Mouse (Mus musculus) R1 (cell line): ENCODE data around the gene Trappc12.

Experiments used
- DNase-seq: peaks from one replicate; pipeline ENCODE4 v3.0.0-alpha.2; 2018; ENCODE audit warnings: low read depth, low spot score

The Trappc12 gene

DNA sequence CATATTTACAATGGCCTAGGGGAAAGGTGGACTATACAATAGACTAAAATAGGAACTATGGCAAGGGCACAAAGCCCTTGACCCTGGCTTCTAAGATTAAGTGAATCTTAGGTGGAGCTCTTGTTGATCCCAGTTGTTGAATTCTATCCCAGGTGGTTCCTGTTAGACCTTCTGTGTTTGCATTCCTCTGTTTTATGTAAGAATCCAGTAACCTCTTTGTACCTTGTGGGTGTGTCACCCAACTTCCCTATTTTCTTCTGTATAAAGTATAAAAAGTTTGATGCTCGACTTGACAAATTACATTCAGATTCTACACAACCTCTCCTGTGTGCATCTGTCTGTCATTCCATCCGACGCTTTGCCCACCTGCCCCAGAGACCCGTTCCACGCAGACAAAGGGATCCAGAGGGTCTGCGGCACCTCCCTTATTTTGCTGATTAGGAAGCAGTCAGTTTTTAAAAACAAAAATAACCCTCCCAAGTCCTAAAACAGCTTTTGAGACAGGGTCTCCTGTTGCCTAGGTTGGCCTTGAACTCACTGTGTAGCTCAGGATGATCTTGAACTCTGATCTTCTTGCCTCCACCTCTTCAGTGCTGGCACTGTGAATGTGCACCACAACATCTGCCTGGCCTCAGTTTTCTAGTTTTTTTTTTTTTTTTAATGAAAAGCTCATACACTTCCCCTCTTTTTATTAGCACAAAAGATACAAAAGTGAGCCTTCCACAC is 16.6 kb downstream of the Trappc12 start:
- DNase-seq = peak; percentile 82

DNA sequence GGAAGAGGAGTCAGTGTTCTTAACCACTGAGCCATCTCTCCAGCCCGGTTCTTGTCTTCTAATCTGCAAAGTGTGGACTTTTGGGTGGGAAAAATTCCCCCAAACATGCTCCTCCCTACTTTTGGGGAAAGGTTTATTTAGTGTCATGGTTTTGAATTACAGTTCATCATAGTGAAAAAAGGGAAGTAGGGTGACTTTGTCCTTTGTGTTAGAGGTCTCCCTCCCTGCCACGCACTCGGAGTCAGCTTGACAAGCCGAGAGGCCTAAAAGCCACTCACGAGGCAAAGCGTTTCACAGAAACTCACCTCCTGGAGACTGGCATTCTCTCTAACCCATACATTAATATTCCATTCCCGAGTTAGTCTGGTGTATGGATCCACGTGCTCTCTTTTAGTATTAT is 17.6 kb downstream of the Trappc12 start:
- DNase-seq = peak; percentile 70

DNA sequence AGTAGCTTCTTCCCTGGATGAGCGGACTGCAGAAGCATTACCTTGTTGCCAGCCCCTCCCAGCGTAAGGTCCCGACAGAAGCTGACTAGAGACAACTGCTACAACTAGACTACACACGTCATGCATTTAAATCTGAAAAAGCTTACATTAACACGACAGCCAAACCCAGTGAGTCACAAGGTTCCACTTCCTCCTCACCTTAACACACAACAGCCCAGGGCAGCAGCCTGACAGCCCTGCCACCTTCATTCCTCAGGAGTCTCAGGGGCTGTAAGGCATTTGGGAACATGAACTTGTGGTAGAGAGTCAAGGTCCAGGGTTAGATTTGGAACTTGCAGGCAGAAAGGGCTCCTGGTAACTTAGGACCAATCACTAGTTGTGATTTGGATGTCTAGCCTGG is 23.2 kb downstream of the Trappc12 start:
- peak; percentile 67 for DNase-seq

DNA sequence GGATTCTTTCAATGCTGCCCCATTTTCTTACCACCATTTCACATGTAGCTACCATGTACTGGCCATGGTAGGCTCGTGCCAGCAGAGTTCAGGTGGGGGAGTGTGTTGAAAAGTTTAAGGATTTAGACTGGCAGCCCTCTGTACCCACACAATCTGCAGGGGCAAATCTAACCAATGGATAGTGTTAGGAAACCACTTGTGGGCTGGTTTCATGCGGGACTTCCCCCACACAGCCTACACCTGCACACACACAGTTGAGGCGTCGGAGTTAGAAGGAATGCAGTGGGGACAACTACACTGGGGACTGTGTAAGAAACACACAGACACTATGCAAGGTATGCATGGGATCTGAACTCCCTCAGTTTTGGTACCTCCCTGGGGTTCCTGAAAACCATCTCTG is 24.1 kb downstream of the Trappc12 start:
- DNase-seq = no peak

DNA sequence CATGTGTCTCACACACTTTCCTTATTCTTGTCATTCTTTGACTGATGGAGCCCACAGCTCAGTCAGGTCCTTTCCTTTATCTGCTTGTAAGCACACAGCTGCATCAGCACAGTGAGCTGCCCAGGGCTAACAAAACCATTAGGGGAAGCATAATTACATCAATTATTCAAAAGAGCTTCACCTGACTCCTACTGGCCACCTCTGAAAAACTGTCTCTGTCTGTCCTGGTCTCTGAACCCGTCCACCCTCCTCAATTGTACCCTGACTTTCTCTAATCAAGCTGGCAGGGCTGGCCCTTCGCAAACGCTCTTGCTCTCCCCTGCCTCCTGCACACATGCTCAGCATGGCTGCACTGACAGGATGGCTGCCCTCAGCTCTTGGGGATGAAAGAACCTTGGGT is 25.9 kb downstream of the Trappc12 start:
- DNase-seq = no peak

DNA sequence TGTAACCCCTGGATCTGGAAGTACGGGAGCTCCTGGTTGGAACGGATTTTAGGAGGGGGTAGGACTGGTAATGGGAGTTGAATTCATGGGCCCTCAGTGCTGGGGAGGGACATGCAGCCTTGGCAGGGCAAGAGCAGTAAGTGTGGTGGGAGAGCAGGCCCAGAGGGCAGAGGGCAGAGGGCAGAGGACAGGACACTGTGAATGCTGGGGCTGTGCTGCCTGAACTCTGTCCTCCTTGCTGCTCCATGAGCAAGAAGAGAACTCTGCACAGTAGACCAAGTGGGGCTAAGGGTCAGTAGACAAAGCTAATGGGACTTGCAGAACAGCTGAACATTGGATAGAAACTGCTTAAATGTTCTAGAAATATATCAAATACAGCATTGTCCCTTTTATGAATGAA is 32.2 kb downstream of the Trappc12 start:
- DNase-seq = no peak

DNA sequence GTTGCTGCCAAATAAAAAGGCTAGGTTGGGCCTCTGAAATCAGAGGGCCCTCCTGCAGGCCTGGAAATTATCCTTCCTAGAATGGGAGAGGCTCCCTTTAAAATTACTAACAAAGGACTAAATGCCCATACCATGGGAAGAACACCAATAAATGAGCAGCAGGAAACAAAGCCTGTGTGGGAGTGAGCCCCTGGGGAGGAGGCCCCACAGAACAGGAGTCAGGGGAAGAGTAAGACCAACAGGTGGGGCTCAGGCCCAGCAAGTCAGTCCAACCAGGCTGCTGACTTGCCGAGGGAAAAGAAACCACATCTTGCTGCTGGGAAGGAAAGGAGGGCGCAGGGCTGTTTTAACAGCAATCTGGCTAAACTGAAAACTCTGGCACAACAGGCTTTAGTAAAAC is 33.2 kb downstream of the Trappc12 start:
- DNase-seq = peak; percentile 75

DNA sequence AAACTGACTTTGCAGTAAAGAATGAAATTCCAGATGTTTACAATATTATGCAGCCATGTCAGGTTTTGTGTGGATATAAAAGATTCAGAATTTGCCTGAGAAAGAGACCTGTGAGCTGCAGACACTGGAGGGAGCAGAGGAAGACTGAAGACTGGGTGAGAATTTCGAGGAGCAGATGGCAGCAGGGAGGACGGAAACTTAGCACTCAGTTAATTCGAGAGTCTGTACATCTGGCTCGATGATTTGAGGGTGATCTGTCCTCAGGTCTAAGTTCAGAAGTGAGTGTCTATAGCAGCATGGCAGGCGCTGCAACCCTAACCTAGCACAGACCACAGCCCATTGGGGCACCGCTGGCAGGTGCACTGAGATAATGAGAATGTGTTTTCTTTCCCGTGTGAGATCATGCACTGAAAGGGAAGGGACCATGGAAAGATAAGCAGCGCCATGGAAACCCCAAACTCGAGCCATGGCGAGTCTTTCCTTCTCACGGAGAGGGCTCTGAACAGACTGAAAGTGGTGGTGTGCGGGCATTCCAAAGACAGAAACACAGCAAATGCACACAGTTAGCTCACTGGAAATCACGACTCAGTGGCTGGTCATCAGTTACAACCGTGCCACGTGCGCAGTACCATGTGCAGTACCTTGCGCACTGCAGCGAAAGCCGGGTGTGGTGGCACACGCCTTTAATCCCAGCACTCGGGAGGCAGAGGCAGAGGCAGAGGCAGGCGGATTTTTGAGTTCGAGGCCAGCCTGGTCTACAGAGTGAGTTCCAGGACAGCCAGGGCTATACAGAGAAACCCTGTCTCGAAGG is 35.2 kb downstream of the Trappc12 start:
- no peak for DNase-seq

DNA sequence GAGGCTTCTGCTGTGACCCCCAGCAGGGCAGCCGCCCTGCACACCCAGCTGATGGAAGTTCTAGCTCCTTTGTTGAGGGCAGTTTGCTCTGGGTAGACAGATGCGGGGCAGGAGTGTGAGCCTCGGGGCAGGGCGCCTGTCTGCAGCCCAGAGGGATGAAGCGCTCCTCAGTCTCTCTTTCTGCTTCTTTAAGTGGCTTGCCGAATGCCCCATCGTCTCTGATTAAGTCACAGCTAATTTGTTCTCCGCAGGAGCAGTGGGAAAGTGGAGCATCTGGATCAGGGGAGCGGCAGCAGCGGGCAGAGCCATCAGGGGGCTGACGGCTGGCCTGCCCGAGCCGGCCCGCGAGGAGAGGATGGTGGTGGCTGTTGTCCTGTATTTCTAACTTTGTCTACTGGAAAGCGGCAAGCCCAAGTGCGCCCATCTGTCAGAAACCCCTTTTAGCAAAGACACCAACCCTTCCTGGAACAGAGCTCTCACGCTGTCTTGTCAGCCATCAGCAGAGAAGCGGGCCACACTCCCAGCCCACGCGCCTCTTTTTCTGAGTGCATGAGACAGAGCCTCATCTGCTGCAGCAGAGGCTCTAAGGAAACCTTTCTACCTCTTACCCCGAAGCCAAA is 39.6 kb downstream of the Trappc12 start:
- DNase-seq = no peak

DNA sequence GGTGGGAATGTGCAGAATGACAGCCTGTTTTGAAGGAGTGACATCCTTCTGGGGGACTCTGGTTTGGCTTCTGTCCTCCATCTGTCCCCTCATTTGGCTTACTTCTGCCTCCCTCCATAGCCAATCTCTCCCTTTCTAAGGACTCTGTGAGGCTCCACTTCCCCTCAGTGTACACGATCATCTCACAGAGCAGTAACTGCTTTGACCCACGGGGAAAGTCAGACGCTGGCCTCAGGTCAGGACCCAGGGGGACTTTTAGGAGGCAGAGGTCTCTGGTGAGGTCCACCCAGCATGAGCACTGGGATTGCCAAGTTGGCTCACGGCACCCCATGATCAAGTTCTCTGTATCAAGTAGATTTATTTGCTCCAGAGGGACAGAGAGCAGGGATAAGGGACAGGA is 42.1 kb downstream of the Trappc12 start:
- no peak for DNase-seq

DNA sequence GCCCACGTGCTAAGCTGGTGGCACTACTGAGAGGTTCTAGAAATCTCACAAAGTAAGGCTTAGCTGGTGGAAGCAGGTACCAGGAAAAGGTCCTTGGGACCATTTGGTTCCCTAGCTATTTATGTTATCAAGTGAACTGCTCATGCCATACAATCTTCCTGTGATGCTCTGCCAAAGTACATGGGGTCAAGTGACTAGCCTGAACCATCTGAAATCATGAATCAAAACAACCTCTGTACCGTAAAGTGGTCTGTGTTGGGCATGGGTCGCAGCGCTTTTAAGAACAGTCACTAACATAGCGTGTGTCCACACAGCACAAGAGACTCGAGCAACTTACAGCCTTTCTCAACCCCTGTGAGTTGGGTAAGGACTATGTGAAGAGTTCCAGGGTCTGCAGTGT is 45.1 kb downstream of the Trappc12 start:
- no peak for DNase-seq

DNA sequence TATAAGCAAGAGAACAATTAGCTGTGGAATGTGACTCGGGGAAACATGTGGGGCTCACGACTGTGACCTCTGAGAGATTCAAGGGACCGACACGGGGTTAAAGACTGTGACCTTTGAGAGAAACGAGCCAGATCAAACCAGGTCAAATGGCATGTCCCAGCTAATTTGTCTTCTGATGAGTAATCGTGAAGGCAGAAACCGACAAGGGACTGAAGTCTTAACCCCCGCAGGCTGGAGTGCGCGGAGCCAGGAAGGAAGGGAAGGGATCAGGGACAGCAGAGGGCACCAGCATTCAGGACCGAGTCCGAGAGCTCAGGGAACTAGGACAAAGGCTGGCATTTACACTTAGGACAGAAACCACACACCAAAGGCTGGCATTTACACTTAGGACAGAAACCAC is 45.9 kb downstream of the Trappc12 start:
- peak; percentile 53 for DNase-seq

DNA sequence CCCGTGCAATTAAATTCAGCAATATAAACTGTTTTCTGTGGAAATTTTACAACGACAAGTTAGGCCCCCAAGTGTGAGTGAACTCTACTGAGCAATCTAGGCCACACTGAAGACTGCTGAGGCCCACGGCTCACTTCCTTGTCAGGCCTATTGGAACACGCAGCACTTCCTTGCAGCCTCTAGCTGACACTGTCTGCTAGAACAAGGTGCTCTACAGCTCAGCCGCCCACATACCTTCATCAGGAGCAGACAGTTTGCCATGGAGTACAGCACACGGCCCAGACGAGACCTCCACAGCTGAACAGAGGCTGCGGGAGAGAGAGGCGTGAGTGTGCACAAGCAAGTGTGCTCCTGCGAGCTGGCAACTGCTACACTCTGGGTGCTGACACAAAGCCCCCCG is 49.0 kb downstream of the Trappc12 start:
- peak; percentile 23 for DNase-seq

DNA sequence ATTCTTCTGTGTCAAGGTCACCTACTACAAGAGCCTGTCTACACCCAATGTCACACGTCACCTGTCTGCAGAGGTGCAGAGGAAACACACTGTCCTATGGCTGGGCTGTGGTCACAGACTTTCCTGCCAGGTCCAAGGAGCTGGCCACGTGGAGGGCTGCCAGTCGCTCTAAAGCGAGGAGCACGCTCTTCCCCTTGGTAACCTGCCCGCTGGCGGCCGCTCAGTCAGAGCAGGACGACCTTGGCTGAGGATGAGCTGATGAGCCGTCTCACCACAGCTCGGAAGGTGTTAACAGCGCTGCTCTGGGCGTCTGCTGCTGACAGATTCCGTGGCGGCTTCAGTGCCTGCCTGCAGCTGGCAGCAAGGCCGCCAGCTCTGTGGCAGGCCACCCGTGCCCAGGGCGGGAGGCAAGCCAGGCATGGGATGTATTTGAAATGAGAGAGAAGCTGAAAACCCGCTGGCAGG is 49.7 kb downstream of the Trappc12 start:
- DNase-seq = peak; percentile 44

DNA sequence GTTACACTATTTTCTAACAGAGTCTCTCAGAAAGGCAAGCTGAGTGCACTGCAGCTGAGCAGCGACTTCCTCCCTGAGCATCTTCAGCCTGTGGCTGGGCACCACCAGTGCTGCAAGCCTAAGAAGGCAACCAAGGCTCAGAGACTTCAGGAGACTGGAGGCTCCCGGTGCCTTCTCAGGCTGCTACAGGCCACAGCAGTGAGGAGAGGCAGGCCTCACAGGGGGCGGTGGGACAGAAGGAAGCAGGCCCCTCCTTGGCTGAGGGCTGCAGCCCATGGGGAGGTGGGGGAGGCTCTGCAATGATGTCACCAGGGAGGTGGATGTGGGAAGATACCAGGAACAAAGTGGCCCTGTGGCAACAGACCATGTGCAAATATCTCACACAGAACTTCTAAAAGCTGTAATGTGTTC is 50.2 kb downstream of the Trappc12 start:
- DNase-seq = peak; percentile 58

DNA sequence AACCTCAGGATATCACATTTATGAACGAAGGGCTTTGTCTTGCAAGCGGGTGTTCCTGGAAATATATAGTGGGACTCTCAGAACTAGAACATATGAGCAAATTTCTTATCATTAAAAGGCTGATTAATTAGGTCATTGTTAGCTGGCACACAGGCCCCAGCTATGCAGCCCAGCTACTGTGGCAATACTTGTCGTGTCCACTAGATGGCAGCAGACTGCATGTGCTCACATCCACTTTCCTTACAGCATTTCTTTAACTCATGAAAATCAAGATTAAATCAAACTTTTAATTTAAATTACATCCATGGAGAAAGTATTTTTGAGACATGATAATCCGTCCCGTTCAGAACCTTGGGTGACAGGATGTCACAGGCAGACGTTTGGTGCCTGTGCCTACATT is 50.6 kb downstream of the Trappc12 start:
- DNase-seq = peak; percentile 58

DNA sequence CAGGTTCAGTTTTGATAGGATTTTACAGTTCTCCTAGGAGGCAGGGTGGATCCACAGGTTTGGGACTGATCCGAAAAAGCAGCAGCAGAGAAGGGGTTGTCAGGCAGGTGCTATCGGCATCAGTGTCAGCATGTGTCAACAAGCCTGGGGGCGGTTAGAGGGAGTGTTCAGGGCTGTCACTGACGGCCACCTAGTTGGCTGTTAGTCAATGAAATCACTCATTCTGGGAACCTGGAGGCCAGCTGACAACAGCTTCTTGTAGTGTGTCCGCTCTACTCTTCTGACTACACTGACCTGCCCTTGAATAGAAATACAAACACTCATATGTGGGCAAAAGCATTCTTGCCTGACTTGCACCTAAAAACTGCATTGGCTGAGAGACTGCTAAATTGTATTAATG is 51.2 kb downstream of the Trappc12 start:
- DNase-seq = no peak

DNA sequence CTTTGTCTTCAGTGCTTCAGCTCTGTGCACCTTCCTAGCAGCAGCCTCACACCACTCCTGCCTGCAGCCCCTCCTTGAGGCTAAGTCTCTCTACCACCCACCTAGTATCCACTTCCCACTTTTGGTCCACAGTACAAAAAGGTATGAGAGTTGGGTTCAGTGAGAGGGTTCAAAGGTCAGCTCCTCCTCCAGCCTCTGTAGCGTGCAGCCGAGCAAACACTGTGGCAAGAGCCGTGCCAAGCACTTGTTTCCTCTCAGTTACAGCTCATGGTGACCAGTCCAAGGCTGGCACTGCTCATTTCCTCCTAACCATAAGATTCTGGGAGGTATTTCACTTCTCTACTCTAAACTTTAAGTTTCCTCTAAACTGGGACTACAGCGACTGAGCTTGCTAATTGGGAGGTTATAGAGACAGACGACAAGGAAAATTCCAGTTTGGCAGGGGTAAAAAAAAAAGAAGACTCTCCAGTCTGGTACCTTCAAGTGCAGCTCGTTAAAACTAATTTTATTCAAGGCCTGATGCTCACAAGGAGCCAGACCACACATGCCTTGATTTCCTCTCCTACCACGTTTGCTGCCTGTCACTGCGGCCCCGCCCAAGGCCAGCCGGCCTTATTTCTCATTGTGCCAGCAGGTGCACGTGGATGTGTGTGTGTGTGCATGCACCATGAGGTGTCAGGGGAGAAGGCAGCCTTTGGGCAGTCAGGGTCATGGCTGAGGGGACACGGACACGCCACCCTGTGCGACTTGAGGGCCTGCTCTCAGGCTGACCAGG is 52.3 kb downstream of the Trappc12 start:
- DNase-seq = no peak

DNA sequence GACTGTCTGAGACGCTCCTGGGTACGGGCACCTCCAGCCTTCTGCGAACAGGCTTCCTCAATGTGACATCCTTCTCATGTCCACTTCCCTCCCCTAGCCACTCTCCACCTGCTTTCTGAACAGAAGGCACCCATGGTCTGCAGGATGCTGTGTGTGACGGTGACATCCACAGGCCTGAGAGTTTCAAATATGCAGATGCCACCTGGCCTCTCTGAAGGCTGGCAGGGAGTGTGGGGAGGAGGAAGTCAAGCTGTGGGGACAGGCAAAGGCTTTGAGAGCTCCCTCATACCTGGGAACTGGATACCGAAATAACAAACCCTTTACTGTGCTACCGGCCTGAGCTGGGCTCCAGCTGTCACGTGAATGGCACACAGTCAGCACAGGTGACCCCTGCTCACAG is 55.5 kb downstream of the Trappc12 start:
- DNase-seq = no peak

DNA sequence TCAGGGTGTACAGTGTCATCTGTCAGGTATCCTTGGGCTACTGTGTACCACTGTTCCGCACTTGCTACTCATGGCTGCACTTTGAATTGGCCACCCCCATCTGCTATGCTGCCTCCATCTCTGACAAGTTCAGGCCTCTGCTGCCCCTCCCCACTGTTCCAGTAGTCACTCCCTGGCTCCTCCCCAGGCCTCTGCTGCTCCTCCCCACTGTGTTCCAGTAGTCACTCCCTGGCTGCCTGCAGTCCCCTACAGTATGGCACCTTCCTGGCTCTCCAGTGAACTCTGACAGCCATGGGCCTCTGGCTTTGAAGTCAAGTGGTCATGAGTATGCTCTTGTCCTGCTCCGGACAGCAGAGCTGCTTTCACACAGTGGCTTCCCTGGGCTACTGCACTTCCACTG is 56.0 kb downstream of the Trappc12 start:
- DNase-seq = peak; percentile 95

DNA sequence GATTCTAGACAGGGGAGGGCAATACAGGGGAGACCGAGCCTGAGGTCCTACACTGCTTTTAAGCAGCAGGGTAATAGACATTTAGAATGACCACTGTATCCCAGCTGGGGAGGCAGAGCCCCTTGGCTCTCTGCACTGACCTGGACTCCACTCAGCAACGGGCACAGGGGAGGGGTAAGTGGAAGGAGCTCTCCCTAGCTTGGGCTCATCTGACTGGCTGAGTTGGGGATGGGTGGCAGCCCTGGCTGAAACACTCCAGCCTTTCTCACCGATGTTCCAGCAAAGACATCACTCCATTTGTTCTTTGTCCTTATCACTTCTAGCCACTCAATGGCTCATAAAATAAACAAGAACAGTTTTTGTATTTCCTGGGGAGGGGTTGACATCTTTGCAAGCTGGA is 56.5 kb downstream of the Trappc12 start:
- DNase-seq = no peak

DNA sequence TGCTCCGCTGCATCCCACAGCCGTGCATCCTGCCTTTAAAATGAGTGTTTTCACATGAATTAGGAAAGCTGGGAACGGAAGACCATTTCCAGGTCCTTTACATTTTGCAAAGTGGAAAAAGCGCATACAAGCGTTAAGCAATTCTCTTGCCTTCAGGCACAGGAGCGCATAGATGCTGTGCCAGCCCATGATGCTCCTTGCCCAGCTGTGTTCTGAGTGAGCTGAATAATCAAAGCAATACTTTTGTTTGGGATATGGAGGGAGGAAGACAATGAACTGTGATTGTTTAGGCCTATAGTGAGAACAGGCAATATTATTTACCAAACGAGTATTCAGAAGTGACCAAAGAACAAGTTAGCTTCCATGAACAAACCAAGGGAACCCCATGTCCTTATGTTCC is 59.5 kb downstream of the Trappc12 start:
- no peak for DNase-seq
